Mouse (Mus musculus) layer of hippocampus, adult 18-20 months (tissue): Measurements from ENCODE around the gene Wdr83. TPM values are rescaled to one million over a fixed set of nuclear protein-coding genes. Genes with fewer than 3 reads are reported as not detected.
"Not testable (repeated sequence)": the region's sequence is repeated elsewhere in the genome, so short reads cannot be mapped to it uniquely, and the experiment has no call there.

Experiments
- DNase-seq, 2 experiments: peaks; one replicate each; pipeline ENCODE4 v3.0.0; 2022; ENCODE audit warnings: low spot score in 2 of 2
- long read RNA-seq: library from polyadenylated mRNA; stranded (forward); transcript quantifications from one replicate; pipeline ENCODE4 v2.0.0, GENCODE M21; 2021
- total RNA-seq, 2 experiments: library from RNA; stranded (reverse); gene quantifications; 2 replicates each; pipeline ENCODE4 v1.2.3; 2021

Gene Wdr83
- total RNA-seq, result 10 to 100 TPM; 28.1 to 32.3 TPM
- long read RNA-seq, transcript Wdr83-201 (9 exons, 1,238 nt), result major isoform, 14 of 25 reads
- long read RNA-seq, partial matches to known transcripts, result 1 of 25 reads
- long read RNA-seq, other reads (novel, unspliced or antisense), result 6 of 25 reads

DNA sequence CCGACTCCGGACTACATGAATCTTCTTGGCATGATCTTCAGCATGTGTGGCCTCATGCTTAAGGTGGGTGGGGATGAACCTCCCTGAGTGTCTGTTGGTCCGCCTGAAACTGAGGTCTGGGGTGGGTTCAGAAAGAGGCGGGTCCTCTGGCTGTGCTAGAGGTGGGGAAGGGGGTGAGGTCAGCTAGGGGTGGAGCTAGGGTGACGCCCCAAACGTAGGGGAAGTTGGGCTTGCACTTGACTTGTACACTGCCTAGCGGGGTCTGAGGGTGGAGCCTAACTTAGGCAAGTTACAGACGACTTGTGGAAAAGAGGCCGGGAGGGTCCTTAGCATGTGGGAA is at the start of gene Wdr83:
Wdr83 (minus strand) TSS at position 91 of the 340 bp plus-strand sequence.
- DNase-seq, result no peak

DNA sequence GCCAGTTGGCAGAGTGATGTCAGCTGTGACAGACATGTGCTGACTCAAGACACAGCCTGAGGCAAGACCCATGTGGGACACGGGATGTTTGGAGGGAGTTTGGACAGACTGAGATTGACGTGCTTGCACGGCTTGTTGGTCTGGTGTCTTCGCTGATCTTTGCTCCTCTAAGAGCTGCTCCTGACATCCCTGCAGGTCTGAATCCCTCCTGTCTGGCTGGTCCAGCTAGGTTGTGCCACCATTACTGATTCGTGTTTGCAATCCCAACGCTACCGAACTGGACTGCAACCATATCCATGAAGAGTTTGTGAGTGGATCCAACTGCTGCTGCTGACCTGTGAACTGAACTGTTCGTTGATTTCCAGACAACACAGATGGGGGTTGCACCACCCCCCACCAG is 42.6 kb upstream of the Wdr83 start:
- no peak for DNase-seq

DNA sequence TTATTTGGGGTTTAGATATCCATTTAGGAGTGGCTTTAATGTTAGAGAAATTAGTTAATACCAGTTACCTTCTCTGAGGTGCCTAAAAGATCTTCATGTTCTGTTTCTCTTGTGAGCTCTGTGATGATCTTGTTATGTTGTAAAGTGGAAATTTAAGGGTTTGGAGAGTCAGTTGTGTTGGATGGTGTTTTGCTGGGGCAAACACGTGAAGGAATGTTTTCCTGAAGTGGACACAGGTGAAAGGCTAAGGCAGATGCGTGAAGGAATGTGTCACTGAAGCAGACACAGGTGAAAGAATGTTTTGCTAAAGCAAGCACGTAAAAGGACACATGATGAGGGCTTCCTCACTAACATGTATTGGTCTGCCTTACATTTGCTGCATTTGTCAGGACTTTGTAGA is 41.9 kb upstream of the Wdr83 start, which contains the start of gene Zfp791:
Zfp791 (minus strand) TSS at position 101 of the 400 bp plus-strand sequence.
- DNase-seq, result no peak

DNA sequence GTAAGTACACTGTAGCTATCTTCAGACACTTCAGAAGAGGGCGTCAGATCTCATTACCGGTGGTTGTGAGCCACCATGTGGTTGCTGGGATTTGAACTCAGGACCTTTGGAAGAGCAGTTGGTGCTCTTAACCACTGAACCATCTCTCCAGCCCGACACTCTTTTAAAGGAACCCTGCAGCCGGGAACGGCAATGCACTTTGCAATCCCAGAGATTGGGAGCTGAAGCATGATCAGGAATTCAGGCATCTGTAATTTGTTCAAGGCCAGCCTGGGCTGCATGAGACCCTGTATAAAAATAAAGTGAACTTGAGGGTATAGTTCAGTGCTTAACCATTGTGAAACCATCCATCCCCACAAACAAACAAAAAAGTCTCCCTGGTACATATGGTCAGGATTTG is 39.1 kb upstream of the Wdr83 start:
- not testable (repeated sequence) for DNase-seq

DNA sequence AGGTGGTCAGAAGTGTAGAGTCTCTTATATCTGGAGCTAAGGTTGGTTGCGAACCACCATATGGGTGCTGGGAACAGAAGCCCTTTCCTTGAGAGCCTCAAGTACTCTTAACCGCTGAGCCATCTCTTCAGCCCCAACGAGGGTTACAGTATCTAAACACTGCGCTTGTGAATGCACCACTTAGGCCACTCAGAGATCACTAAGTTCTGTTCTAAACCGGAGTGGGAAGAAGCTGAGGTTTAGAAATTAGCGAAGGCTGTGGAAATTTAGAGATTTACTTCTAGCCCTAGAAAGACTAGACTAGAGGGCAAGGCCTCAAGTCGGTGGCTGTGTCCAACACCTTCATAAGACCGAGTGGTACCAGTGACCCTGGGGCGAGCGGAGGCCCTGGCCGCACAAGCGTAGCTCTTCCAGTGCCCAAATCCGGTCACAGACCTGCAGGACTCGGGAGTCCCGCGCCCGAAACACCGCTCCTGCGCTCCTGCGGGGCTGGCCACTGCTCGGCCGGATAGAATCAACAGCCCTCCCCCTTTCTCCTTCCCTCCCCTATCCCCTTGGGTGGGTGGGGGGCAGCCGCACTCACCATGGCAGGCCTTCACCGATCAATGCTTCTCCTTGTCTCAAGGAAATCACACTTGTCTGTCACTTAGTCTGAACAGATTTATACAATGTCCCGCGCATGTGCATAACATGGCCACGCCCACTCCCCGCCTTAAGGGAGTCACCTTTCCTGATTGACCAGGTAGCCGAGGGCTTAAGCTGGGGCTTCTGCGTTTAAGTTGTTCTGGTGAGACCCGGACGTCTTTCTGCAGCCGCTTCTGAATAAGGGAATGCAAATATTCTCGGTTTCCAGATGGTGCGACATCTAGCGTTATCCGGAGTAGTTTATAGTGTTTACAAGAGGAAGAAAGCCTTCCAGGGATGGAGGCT is 38.2 kb upstream of the Wdr83 start:
- peak; percentile 68 to 87 for DNase-seq

DNA sequence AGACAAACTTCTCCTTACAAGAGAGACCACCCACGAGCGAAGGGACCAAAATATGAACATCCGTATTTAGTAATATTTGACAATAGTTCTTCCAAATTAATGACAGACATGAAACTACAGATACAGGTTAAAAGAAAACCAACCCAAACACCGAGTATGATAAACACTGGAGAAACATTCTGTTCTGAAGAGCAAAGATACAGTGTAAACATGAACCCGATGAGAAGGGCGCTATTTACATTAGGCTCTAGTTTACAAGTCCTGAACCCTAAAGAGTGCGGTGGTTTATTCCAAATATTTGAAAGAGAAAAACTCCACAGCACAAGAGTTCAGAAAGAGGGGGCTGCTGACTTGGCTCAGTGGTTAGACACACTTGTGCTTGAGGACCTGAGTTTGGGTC is 35.9 kb upstream of the Wdr83 start:
- no peak for DNase-seq

DNA sequence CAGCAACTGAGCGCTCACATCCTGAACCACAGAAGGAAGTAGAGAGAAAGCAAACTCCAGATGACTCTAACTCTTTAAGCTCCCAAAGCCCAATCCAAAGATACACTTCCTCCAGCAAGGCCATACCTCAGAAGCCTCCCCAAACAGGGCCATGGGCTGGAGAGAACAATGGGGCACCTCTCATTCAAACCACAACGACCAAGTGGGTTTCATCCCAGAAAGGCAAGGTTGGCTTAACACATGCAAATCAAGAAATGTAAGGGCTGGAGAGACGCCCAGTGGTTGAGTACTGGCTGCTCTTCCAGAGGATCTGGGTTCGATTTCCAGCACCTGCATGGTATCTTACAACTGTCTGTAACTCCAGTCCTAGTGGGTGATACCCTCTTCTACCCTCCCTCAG is 34.4 kb upstream of the Wdr83 start:
- DNase-seq, result no peak

DNA sequence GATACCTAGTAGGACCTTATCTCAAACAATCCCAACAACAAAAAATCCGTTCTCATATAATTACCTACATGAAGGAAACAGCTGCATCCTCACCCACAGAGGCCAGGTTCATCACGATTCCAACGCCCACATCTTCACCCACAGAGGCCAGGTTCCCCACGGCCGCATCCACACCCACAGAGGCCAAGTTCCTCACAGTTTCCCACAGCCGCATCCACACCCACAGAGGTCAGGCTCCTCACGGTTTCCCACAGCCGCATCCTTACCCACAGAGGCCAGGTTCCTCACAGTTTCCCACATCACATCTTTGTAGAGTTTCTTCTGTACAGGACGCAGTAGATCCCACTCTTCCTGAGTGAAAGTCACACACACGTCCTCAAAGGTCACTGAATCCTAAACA is 32.1 kb upstream of the Wdr83 start:
- DNase-seq, result no peak

DNA sequence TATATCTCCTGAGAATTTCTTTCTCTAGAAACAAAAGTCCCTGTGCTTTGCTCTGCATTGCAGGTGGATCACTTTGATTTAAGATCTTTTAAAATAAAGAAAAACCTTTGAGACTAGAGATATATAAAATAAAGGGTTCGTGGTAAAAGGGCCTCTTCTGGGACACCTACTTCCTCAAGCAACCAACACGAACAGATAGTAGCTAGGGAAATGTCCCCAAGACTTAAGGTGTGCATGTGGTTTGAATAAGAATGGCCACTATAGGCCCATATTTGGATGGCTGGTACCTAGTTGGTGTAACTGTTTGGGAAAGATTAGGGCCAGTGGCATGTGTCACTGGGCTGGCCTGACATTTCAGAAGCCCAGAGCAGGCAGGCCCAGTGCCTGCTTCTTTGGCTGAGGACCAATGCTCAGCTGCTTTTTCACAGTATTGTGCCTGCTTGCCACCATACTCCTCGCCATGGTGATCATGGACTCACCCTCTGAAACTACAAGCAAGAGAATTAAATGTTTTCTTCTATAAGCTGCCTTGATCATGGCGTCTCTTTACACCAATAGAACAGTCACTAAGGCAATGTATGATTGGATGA is 19.1 kb upstream of the Wdr83 start:
- no peak for DNase-seq

DNA sequence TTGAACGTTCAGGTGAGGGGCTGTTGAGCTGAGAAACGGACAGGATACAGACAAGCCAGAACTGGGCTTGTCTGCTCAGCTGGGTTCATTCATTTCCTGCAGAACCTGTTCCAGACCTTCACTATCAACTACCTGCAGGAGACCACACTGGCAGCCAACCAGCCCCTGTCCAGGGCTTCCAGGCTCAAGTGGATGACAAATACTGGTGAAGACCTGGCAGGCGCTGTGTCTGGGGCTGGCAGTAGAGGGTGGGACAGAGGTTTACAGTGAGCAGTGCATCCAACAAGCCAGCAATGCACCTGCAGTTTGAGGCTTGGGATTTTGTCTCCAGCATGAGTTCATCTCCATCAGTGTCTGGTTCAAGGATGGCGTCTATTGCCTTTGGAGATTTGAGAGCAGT is 15.7 kb upstream of the Wdr83 start:
- no peak for DNase-seq

DNA sequence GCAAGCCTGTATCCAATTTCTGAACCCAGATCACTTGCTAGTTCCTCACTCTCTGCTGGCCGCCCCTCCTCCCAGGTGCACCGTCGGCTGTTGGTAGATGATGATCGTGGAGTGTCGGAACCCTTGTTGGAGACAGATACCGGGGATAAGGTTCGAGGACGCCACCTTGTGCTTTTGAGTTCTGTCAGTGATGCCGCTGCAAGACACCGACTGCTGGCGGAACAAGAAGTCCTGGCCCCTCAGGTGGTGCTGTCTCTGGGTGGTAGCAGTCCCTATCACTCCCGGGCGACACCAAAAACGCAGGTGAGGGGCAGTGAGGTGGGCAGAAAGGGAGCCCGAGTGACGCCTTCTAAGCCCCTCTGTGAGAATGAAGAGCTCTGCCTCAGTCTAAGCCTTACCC is 15.1 kb upstream of the Wdr83 start:
- no peak for DNase-seq

DNA sequence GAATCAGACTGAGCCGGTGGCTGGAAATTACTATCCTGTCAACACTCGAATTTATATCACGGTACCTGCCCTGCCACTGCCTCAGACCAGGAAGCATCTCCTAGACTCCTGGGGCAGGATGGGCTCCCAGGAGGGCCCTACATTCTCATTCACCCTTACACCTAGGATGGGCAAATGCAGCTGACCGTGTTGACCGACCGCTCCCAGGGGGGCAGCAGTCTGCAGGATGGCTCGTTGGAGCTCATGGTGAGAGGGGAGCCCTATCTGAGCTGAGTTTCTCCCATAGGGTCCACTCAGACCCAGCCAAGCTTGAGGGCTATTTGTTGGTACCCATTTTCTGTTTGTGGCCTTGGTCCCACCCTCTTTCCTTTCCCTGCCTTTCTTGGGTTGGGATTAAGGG is 14.5 kb upstream of the Wdr83 start:
- no peak for DNase-seq

DNA sequence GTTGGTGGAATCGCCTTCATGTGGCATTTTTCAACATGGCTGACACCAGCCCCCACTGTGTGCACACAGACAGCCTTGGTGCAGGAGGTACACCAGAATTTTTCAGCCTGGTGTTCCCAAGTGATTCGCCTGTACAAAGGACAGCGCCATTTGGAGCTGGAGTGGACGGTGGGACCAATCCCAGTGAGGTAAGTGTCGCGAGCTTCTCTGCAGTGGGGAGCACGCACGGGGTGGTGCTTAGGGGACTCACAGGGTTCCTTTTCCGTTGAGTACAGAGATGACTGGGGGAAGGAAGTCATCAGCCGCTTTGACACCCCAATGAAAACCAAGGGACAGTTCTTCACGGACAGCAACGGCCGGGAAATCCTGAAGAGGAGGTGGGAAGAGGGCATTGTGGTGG is 13.9 kb upstream of the Wdr83 start:
- DNase-seq, result no peak

DNA sequence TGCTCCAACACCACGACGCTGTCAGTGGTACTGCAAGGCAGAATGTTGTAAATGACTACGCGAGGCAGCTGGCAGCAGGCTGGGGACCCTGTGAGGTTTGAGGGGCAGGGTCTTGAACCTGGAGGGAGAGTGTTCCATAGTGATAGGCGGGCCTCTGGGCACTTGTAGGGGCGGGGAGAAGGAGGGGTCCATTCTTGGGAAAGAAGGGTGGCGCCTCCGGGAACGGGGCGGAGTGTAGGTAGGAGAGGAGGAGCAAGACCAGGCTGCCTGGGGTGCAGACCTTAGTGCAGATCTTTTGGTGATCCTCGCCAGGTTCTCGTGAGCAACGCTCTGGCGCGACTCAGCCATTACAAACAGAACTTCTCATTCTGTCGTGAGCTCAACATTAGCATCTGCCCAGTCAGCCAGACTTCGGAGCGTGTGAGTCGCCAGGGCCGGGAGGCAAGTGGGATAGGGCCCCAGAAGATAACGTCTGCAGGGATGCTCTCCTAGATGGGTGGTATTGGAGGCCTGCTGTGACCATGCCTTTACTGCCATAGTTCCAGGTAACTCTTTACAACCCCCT is 10.5 kb upstream of the Wdr83 start:
- DNase-seq, result no peak

DNA sequence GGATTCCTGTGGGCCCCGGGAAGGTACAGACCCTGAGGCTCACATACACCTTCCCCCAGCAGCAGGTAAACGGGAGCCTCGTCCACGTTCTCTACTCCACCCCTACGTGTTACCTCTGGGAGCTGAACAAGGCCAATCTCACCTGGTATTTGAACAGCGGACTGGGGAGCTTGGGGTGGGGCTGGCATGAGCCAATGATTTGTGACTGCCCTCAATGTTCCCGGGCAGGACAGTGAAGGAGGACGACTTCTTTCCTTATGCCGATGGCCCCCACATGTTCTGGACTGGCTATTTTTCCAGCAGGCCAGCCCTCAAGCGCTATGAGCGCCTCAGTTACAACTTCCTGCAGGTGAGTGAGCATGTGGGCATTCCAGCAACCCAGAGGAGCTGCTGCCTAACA is 9.8 kb upstream of the Wdr83 start:
- DNase-seq, result no peak

DNA sequence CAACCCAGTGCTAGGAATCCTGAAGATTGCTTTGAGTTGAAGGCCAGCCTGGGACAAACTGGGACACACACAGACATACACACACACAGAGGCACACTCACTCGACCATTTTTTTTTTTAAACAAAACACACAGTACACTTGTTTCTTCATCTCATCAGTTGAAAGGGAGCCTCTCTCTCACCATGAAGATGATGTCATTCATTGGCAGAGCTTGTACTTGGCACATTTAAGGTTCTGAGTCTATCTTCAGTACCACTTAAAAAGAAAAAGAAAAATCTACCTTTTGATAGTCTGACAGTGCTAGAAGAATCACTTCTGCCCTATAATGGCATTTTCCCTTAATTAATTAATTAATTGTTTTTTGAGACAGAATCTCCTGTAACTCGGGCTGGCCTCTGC is 7.7 kb upstream of the Wdr83 start:
- DNase-seq, result no peak

DNA sequence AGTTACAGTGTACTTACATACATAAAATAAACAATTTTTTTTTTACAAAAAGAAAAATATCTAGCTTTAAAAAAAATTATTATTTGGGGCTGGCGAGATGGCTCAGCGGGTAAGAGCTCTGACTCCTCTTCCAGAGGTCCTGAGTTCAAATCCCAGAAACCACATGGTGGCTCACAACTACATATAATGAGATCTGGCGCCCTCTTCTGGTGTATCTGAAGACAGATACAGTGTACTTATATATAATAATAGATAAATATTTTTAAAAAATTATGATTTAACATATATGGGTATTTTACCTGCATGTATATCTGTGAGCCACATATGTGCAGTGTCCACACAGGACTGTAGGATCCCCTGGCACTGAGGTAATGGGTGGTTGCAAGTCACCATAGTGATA is 5.1 kb upstream of the Wdr83 start:
- no peak for DNase-seq

DNA sequence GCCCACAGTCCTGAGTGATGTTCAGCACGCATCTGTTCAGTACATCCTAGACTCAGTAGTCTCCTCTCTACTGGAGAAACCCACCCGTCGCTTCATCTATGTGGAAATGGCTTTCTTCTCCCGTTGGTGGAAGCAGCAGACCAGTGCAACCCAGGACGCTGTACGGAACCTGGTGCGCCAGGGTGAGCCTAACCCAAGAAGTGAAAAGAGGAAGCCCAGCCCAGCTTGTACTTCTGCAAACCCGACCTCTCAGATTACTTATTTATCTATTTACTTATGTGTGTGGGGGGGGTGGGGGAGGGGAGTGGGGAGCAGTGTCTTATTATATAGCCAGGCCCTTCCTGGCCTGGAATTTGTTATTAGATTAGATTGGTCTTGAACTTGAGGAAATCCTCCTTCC is 3.5 kb upstream of the Wdr83 start:
- no peak for DNase-seq

DNA sequence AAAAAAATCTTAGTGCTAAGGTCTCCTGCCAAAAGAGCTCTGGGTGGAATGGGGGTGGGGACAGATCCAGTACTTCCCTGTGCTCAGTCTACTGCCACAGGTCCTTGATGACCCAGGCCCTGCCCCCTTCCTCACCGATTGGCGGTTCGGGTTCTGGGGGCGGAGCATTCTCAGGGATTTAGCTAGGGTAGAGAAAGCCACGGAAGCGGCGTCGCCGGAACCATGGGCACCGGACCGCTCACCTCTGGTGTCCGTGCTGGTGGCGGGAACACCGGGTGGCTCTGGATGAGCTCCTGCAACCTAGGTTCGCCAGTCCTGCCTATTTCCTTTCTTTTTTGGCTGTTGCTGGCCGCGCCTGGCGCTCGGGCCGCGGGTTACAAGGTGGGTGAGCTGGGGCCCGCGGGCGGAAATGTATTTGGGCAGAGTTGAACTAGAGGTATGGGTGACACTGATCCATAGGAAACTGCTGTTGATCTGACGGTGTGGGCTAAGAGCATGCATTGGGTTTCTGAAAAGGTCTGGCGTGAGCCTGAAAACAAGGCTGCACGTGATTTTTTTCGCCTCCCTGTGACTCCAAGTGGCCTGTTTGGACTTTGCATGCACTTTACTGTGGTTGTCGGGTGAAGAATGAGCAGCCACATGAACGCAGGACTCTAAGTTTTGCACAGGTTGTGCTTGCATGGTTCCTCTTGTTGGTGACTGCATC is 2.2 kb upstream of the Wdr83 start, which contains the start of gene Man2b1:
Man2b1 (plus strand) TSS at position 163 of the 706 bp plus-strand sequence.
- peak; percentile 84 to 92 for DNase-seq

DNA sequence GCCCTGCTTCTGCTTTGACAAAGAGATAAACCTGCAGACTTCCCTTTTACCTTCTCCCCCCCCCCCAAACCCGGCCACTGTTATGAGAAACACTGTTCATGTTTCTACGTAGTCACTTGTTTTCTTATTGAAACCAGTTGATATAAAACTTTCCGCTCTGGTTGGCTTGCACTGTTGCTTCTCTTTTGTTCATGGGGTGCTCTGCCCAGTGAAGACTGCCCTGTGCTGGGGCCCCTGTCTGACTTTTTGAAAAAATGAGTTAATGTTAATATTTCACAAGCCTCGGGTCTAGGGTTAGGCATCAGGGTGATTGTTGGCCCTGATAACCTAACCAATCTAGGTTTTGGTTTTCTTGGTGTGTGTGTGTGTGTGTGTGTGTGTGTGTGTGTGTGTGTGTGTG is 1.1 kb upstream of the Wdr83 start:
- not testable (repeated sequence) for DNase-seq

DNA sequence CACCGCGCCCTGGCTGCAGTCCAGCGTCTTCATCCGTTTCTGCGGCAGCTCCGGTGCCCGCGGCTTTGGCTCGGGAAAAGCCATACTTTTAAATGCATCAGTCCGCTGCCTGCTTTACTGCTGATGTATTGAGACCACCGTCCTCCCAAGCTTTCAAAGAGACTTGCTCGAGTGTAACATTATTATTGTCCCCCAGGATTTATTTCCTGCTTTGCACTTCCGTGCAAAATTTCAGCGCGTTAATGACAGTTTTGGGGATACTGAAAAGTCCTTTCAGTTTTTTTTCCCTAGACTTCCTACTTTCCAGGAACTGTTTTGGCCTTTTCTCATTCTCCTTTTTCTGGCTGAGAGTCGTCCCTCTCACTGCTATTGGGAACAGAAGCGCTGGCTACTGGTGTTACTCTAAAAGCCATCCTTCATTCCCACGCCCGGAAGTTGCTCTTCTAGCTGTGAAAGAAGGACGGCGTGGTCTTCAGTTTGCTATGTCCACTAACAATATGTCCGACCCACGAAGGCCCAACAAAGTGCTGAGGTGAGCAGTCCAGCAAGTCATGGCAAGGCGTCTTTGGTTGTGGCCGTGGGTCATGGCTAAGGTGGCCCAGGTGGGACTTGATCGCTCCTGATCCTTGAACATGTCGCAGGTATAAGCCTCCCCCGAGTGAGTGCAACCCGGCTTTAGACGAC is 432 bp downstream of the Wdr83 start, which contains the start of gene Wdr83os:
Wdr83os (plus strand) TSS at position 209 of the 684 bp plus-strand sequence.
- DNase-seq, result peak in 1 of 2 experiments; percentile 67
